In the genomic region with DNA sequence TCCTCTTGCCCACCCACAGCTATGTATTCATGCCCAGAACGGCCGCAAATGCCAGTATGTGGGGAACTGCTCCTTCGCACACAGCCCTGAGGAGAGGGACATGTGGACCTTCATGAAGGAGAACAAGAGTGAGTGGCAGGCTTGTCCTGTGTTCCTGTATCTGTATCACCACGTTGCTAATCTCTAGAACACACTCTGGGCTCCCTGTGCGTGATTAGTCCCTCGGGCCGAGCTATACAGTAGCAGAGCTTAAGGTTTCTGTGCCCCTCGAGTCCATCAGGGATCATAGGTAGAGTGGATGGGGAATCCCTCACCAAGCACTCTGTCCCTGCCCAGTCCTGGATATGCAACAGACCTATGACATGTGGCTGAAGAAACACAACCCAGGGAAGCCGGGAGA, we compare ENCODE assay signal across 27 mouse cellular contexts. TPM values are rescaled to one million over a fixed set of nuclear protein-coding genes. Genes with fewer than 3 reads are reported as not detected.
DNase-seq lines count a peak whose midpoint lies in the region; ATAC-seq lines count a peak whose summit lies in the region.
"Had no signal": no experiment of that assay in that cellular context is flagged by ENCODE, and none has a peak within 500 bp of the region (broad histone marks: within the 10 kb centered on the region; RNA-seq: fewer than 3 reads in every experiment).

No protein-coding gene starts in this region.

- no peak for DNase-seq in liver, embryonic 11.5 days (ENCODE audit: low spot score)
- no peak for DNase-seq in liver
- DNase-seq in liver, embryonic 13.5 days = no peak
- DNase-seq in lung, postnatal 36 days = no peak
- DNase-seq: adrenal gland, adult 2 months; adrenal gland, postnatal 10 days; adrenal gland, postnatal 25 days; B cell, adult 2 months; cerebellum, adult 11 months; cerebellum, adult 18-20 months; cerebellum, adult 8-10 months; cerebellum, adult 9-11 months; cerebellum, postnatal 14 days; cerebellum, postnatal 36 days; embryo, embryonic 11 days had no signal

- no peak overlapping the region for H3K4me2 ChIP-seq in liver, embryonic 11.5 days
- H3K4me2 ChIP-seq in liver, embryonic 13.5 days = no peak overlapping the region
- H3K4me2 ChIP-seq: embryonic facial prominence, embryonic 13.5 days; embryonic facial prominence, embryonic 15.5 days; forebrain, embryonic 12.5 days had no signal

- peaks cover 22% of the 10 kb centered on the region for H3K36me3 ChIP-seq in liver, embryonic 11.5 days (ENCODE audit: control insufficient read depth, insufficient read depth, low read length)
- H3K36me3 ChIP-seq in liver, embryonic 13.5 days = peaks cover 27% of the 10 kb centered on the region

- H3K27me3 ChIP-seq in liver, embryonic 11.5 days (replicated peaks; ENCODE audit: control insufficient read depth, insufficient read depth, low read length) = no peaks in the 10 kb centered on the region
- no peaks in the 10 kb centered on the region for H3K27me3 ChIP-seq in liver, embryonic 13.5 days
- H3K27me3 ChIP-seq: CH12.LX; embryonic facial prominence, embryonic 13.5 days; embryonic facial prominence, embryonic 15.5 days; forebrain, embryonic 12.5 days; Patski had no signal

- peaks cover 4% of the 10 kb centered on the region; the same call in 1 of the 2 replicates for H3K4me1 ChIP-seq in liver, embryonic 11.5 days (replicated peaks; ENCODE audit: control insufficient read depth, insufficient read depth, low read length)
- peaks cover 13% of the 10 kb centered on the region for H3K4me1 ChIP-seq in liver, embryonic 13.5 days (replicated peaks)
- H3K4me1 ChIP-seq: embryonic facial prominence, embryonic 13.5 days; embryonic facial prominence, embryonic 15.5 days; forebrain, embryonic 10.5 days; forebrain, embryonic 12.5 days had no signal

- no peaks in the 10 kb centered on the region for H3K9me3 ChIP-seq in liver, embryonic 11.5 days (ENCODE audit: control insufficient read depth, low read length)
- no peaks in the 10 kb centered on the region for H3K9me3 ChIP-seq in liver, embryonic 13.5 days (replicated peaks)
- H3K9me3 ChIP-seq: embryonic facial prominence, embryonic 13.5 days; embryonic facial prominence, embryonic 15.5 days; forebrain, embryonic 10.5 days; forebrain, embryonic 12.5 days; G1E had no signal

- H3K9ac ChIP-seq in liver, embryonic 11.5 days (ENCODE audit: low read depth, low read length) = no peak overlapping the region
- H3K9ac ChIP-seq in liver, embryonic 13.5 days = no peak overlapping the region
- H3K9ac ChIP-seq: embryonic facial prominence, embryonic 13.5 days; embryonic facial prominence, embryonic 15.5 days; forebrain, embryonic 12.5 days had no signal

- WGBS in liver, embryonic 11.5 days = 76% methylated on average over 9 of the region's 9 CpGs
- 50% methylated on average over 9 of the region's 9 CpGs for WGBS in liver, embryonic 13.5 days (ENCODE audit: insufficient replicate concordance)

- ATAC-seq in liver, embryonic 11.5 days (replicated peaks; ENCODE audit: low FRiP score) = peak; percentile 60
- ATAC-seq in liver, embryonic 13.5 days (ENCODE audit: low read depth) = peak; percentile 41; the same call in 1 of the 2 replicates
- ATAC-seq in megakaryocyte-erythroid progenitor cell, adult 5-6 weeks (replicated peaks; ENCODE audit: low FRiP score, low TSS enrichment, poor library complexity, severe bottlenecking) = 0 out of 2 replicates have a peak, but pooled peaks have one; percentile 33
- ATAC-seq: CD4-positive, CD25-positive, alpha-beta regulatory T cell, adult 4 months; forebrain, embryonic 14.5 days; forebrain, embryonic 16.5 days; Patski had no signal

- H3K27ac ChIP-seq in liver, embryonic 11.5 days (ENCODE audit: low read depth, low read length) = no peak overlapping the region
- no peak overlapping the region for H3K27ac ChIP-seq in liver, embryonic 13.5 days
- H3K27ac ChIP-seq: embryonic facial prominence, embryonic 13.5 days; embryonic facial prominence, embryonic 15.5 days; forebrain, embryonic 10.5 days; forebrain, embryonic 12.5 days had no signal

- H3K4me3 ChIP-seq in liver, embryonic 11.5 days (ENCODE audit: low read depth, low read length) = no peak overlapping the region
- no peak overlapping the region for H3K4me3 ChIP-seq in liver, embryonic 13.5 days (replicated peaks)
- H3K4me3 ChIP-seq: embryonic facial prominence, embryonic 13.5 days; embryonic facial prominence, embryonic 15.5 days; erythroblast, embryonic 14.5 days; forebrain, embryonic 10.5 days; forebrain, embryonic 12.5 days had no signal

RNA-seq across cellular contexts. Expression of a gene that starts 9.8 kb away (rescaled TPM):
- 12.0 and 12.6 TPM in 2 replicates for polyA plus RNA-seq in liver, embryonic 11.5 days (2014; fragmentation: Nextera tagmentation; extraction: Ambion mirVana)
- 4.5 and 5.9 TPM in 2 replicates for polyA plus RNA-seq in liver, embryonic 13.5 days (2015; fragmentation: Nextera tagmentation; extraction: Ambion mirVana)
- total RNA-seq in megakaryocyte-erythroid progenitor cell, adult 5-6 weeks (2014; fragmentation: Nextera tagmentation) = 10.9 and 13.2 TPM in 2 replicates
- total RNA-seq in megakaryocyte-erythroid progenitor cell, adult 5-6 weeks (2017) = 12.7 and 14.4 TPM in 2 replicates

RNA-seq across cellular contexts. Expression of a gene that starts 47.1 kb away (rescaled TPM):
- polyA plus RNA-seq in liver, embryonic 11.5 days (2014; fragmentation: Nextera tagmentation; extraction: Ambion mirVana) = 134 and 139 TPM in 2 replicates
- 90.9 and 100 TPM in 2 replicates for polyA plus RNA-seq in liver, embryonic 13.5 days (2015; fragmentation: Nextera tagmentation; extraction: Ambion mirVana)
- total RNA-seq in megakaryocyte-erythroid progenitor cell, adult 5-6 weeks (2014; fragmentation: Nextera tagmentation) = 84.8 and 93.4 TPM in 2 replicates
- 111 and 144 TPM in 2 replicates for total RNA-seq in megakaryocyte-erythroid progenitor cell, adult 5-6 weeks (2017)

RNA-seq across cellular contexts. Expression of a gene that starts 47.6 kb away (rescaled TPM):
- polyA plus RNA-seq in liver, embryonic 11.5 days (2014; fragmentation: Nextera tagmentation; extraction: Ambion mirVana) = 23.4 and 24.2 TPM in 2 replicates
- polyA plus RNA-seq in liver, embryonic 13.5 days (2015; fragmentation: Nextera tagmentation; extraction: Ambion mirVana) = 5.3 and 6.0 TPM in 2 replicates
- total RNA-seq in megakaryocyte-erythroid progenitor cell, adult 5-6 weeks (2014; fragmentation: Nextera tagmentation) = 34.9 and 35.7 TPM in 2 replicates
- 19.2 and 22.4 TPM in 2 replicates for total RNA-seq in megakaryocyte-erythroid progenitor cell, adult 5-6 weeks (2017)
